Mouse (Mus musculus) cerebellum, adult 2 months (tissue): ENCODE data around the gene C3. TPM values are rescaled to one million over a fixed set of nuclear protein-coding genes. Genes with fewer than 3 reads are reported as not detected.

ENCODE experiments used
- DNase-seq, 2 experiments: peaks; one replicate each; pipeline ENCODE4 v3.0.0; 2021
- H3K27ac ChIP-seq: fragments of 200-500 bp; 2 replicates; pipeline ENCODE4 v1.5.1; 2012; ENCODE audit warnings: low read length, control low read depth, inconsistent platforms; ENCODE audit not compliant: insufficient read depth
- H3K27me3 ChIP-seq: fragments of 200-500 bp; 2 replicates; pipeline ENCODE4 v1.6.1; 2012; ENCODE audit warnings: inconsistent platforms, mild to moderate bottlenecking, low read length, moderate library complexity; ENCODE audit not compliant: control insufficient read depth, insufficient read depth
- H3K4me1 ChIP-seq: fragments of 200-500 bp; 2 replicates; pipeline ENCODE4 v1.6.1; 2011; ENCODE audit warnings: low read length; ENCODE audit not compliant: control insufficient read depth, insufficient read depth
- H3K4me3 ChIP-seq: fragments of 200-500 bp; replicated peaks from 2 replicates; pipeline ENCODE3; 2011; ENCODE audit warnings: mild to moderate bottlenecking, low read depth, low read length, control low read depth; ENCODE audit not compliant: insufficient read depth
- CTCF ChIP-seq: fragments of 200-500 bp; IDR thresholded peaks from 2 replicates; pipeline ENCODE4 v1.5.1; 2011; ENCODE audit warnings: low read depth, mild to moderate bottlenecking, control low read depth, low read length, moderate library complexity, borderline replicate concordance; ENCODE audit not compliant: insufficient read depth
- POLR2A ChIP-seq: fragments of 200-500 bp; IDR thresholded peaks from 2 replicates; pipeline ENCODE4 v1.6.1; 2011; ENCODE audit warnings: low read length, control low read depth, borderline replicate concordance; ENCODE audit not compliant: insufficient read depth
- WGBS: fragments of 180-500 bp; shearing (Covaris S2); methylation state at CpG from one replicate; pipeline ENCODE4 v1.1.7; 2018; 5-methylcytosine and 5-hydroxymethylcytosine counted together
- polyA plus RNA-seq: library from polyadenylated mRNA; depleted of rRNA; stranded (reverse); fragments of >200 nt; gene quantifications from 2 replicates; pipeline ENCODE4 v1.2.3, GENCODE M21; 2012; rRNA removed

Gene C3
- 1.1 and 1.3 TPM in 2 replicates for polyA plus RNA-seq

- 93% methylated on average over 3 of the region's 3 CpGs for WGBS
- Histone ChIP-seq H3K27me3 (no peaks in the 10 kb centered on the region), H3K4me1 (no peaks in the 10 kb centered on the region), H3K27ac (no peak within 1 kb of the TSS), H3K4me3 (no peak within 1 kb of the TSS)
- no peak for TF ChIP-seq CTCF
- TF ChIP-seq POLR2A: no peak
- no peak for DNase-seq
Measured at GRCm38 (mm10) chr17:57228014-57228413, at the start of gene C3. Gene C3, minus strand, starts transcription at chr17:57228136.

- WGBS: under 1% methylated on average over 20 of the region's 20 CpGs
- DNase-seq: peak; percentile 75 to 79
- peak overlapping the region; percentile 70 for H3K4me3 ChIP-seq
- peak; percentile 83 for TF ChIP-seq CTCF
- peak; percentile 31; the same call in 1 of the 2 replicates for TF ChIP-seq POLR2A
- H3K4me1 ChIP-seq: no peaks in the 10 kb centered on the region
- H3K27ac ChIP-seq: peak overlapping the region; percentile 26; the same call in 1 of the 2 replicates
- H3K27me3 ChIP-seq: no peaks in the 10 kb centered on the region
Measured at GRCm38 (mm10) chr17:57276634-57277121, 48.7 kb upstream of the C3 start.

- DNase-seq: peak; percentile 22 to 35
- 1% methylated on average over 13 of the region's 13 CpGs for WGBS
- Histone ChIP-seq H3K4me3 (peak overlapping the region; percentile 70), H3K27me3 (no peaks in the 10 kb centered on the region), H3K27ac (peak overlapping the region; percentile 26; the same call in 1 of the 2 replicates), H3K4me1 (no peaks in the 10 kb centered on the region)
- TF ChIP-seq CTCF: no peak
- no peak for TF ChIP-seq POLR2A
Measured at GRCm38 (mm10) chr17:57275997-57276351, 48.0 kb upstream of the C3 start.

DNA sequence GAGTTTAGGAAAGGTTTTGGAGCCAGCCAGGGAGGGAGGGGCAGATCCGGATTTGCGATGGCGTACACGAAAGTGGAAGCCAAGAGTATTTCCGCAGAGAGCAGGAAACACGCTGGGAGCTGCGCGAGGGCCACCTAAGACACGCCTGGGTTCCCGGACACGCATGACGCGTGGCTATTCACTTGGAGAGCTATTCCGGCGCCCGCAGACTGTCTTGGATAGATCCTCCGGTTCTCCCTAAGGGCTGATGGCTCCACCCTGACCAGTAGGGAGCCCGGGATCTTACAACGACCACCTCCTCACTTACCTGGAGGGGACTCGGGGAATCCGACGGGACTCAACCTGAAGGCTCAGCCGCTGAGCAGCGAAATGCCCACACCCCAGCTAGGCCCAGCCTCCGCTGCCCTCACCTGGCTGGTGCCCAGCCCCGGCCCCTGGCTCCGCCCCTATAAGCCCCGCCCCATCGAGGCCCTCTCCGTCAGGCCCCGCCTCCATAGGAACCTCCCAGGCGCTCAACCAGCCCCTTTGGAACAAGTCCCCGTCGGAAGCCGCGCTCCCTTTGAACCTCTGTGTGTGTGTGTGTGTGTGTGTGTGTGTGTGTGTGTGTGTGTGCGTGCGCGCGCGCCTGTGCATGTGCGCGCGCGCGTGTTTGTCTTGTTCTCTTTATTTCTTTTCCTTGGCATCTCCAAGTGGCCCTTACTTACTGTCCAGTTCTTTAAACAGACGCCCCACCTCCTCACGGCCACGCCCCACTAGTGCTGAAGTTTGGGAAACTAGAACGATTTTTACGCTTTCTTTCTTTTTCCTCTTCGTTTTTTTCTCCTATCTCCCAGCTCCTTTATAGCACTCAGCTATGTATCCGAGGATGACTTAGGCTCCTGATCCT is 47.4 kb upstream of the C3 start:
- Histone ChIP-seq H3K4me3 (peak overlapping the region; percentile 70), H3K4me1 (no peaks in the 10 kb centered on the region), H3K27me3 (no peaks in the 10 kb centered on the region), H3K27ac (peak overlapping the region; percentile 85)
- DNase-seq: peak; percentile 82 to 86
- WGBS: under 1% methylated on average over 53 of the region's 53 CpGs
- no peak for TF ChIP-seq CTCF
- peak; percentile 74; the same call in 1 of the 2 replicates for TF ChIP-seq POLR2A

GRCm38 (mm10) chr17:57274686-57275085 is 46.8 kb upstream of the C3 start:
- TF ChIP-seq CTCF: no peak
- TF ChIP-seq POLR2A: no peak
- WGBS: 7% methylated on average over 15 of the region's 15 CpGs
- H3K4me1 ChIP-seq: no peaks in the 10 kb centered on the region
- no peaks in the 10 kb centered on the region for H3K27me3 ChIP-seq
- peak overlapping the region; percentile 85 for H3K27ac ChIP-seq
- peak overlapping the region; percentile 70 for H3K4me3 ChIP-seq
- peak in 1 of 2 experiments; percentile 27 for DNase-seq

GRCm38 (mm10) chr17:57273846-57274245 is 45.9 kb upstream of the C3 start:
- WGBS: 48% methylated on average over 7 of the region's 7 CpGs

GRCm38 (mm10) chr17:57271301-57271700 is 43.4 kb upstream of the C3 start:
- Histone ChIP-seq H3K4me3 (no peak overlapping the region), H3K4me1 (no peaks in the 10 kb centered on the region), H3K27ac (no peak overlapping the region), H3K27me3 (no peaks in the 10 kb centered on the region)
- TF ChIP-seq POLR2A (no peak), CTCF (no peak)
- WGBS: 46% methylated on average over 9 of the region's 9 CpGs
- no peak for DNase-seq

More at GRCm38 (mm10) chr17:57273846-57274245, 45.9 kb upstream of the C3 start:
- H3K4me3 ChIP-seq: no peak overlapping the region
- no peak overlapping the region for H3K27ac ChIP-seq
- no peak for DNase-seq
- TF ChIP-seq CTCF: no peak
- TF ChIP-seq POLR2A: no peak
- no peaks in the 10 kb centered on the region for H3K27me3 ChIP-seq
- H3K4me1 ChIP-seq: no peaks in the 10 kb centered on the region
